Mouse (Mus musculus) liver, embryonic 16.5 days (tissue): ENCODE measurements around the gene Krt80. TPM values are rescaled to one million over a fixed set of nuclear protein-coding genes. Genes with fewer than 3 reads are reported as not detected.

Experiments
- ATAC-seq: fragments of 200-750 bp; cut with Nextera tagmentation; 2 replicates; pipeline ENCODE4 v1.8.0; 2017; ENCODE audit warnings: low read depth, mild to moderate bottlenecking, moderate number of reproducible peaks, moderate library complexity
- H3K27ac ChIP-seq: fragments of 300-500 bp; sonication (generic); 2 replicates; pipeline ENCODE4 v1.5.1; 2014; ENCODE audit warnings: mild to moderate bottlenecking, low read length
- H3K27me3 ChIP-seq: fragments of 300-500 bp; sonication (generic); 2 replicates; pipeline ENCODE4 v1.6.1; 2014; ENCODE audit warnings: low read depth, low read length, mixed read lengths; ENCODE audit not compliant: control insufficient read depth, insufficient read depth
- H3K36me3 ChIP-seq: fragments of 300-500 bp; sonication (generic); 2 replicates; pipeline ENCODE4 v1.6.1; 2014; ENCODE audit warnings: mild to moderate bottlenecking; ENCODE audit not compliant: control insufficient read depth, insufficient read depth
- H3K4me1 ChIP-seq: fragments of 300-500 bp; sonication (generic); 2 replicates; pipeline ENCODE4 v1.6.1; 2014; ENCODE audit warnings: low read depth, low read length, mixed read lengths; ENCODE audit not compliant: control insufficient read depth
- H3K4me2 ChIP-seq: fragments of 300-500 bp; sonication (generic); 2 replicates; pipeline ENCODE4 v1.6.1; 2014; ENCODE audit warnings: low read depth, low read length, mixed read lengths
- H3K4me3 ChIP-seq: fragments of 300-500 bp; sonication (generic); 2 replicates; pipeline ENCODE4 v1.5.1; 2014; ENCODE audit warnings: low read depth, mild to moderate bottlenecking, low read length
- H3K9ac ChIP-seq: fragments of 300-500 bp; sonication (generic); 2 replicates; pipeline ENCODE4 v1.6.1; 2014; ENCODE audit warnings: low read depth, low read length
- H3K9me3 ChIP-seq: fragments of 300-500 bp; sonication (generic); replicated peaks from 2 replicates; pipeline ENCODE4 v1.6.1; 2016; ENCODE audit warnings: low read length; ENCODE audit not compliant: control insufficient read depth
- WGBS: fragments of 180-500 bp; shearing (Covaris S2); extraction: QIAGEN DNeasy Blood & Tissue Kit; methylation state at CpG from one replicate; pipeline ENCODE4 v1.1.7; 2014; ENCODE audit not compliant: insufficient replicate concordance; 5-methylcytosine and 5-hydroxymethylcytosine counted together
- polyA plus RNA-seq: library from polyadenylated mRNA; unstranded; fragments of >200 nt; fragmentation: Nextera tagmentation; extraction: Ambion mirVana; gene quantifications from 2 replicates; pipeline ENCODE4 v1.2.1, GENCODE M21; 2015

The Krt80 gene
- polyA plus RNA-seq, 1 experiment from 2014 or later: 0.52 TPM

- Histone ChIP-seq H3K4me2 (no peak overlapping the region), H3K9me3 (no peaks in the 10 kb centered on the region), H3K4me3 (no peak overlapping the region), H3K4me1 (no peaks in the 10 kb centered on the region), H3K36me3 (no peaks in the 10 kb centered on the region), H3K9ac (no peak overlapping the region), H3K27ac (no peak overlapping the region), H3K27me3 (no peaks in the 10 kb centered on the region)
- no peak for ATAC-seq
- WGBS: 48% methylated on average over 7 of the region's 7 CpGs
Observed at GRCm38 (mm10) chr15:101364891-101365671, 4.9 kb downstream of the Krt80 start.

GRCm38 (mm10) chr15:101364425-101364824 is 5.5 kb downstream of the Krt80 start:
- Histone ChIP-seq H3K4me2 (no peak overlapping the region), H3K9me3 (no peaks in the 10 kb centered on the region), H3K27me3 (no peaks in the 10 kb centered on the region), H3K27ac (no peak overlapping the region), H3K4me1 (no peaks in the 10 kb centered on the region), H3K9ac (no peak overlapping the region), H3K36me3 (no peaks in the 10 kb centered on the region), H3K4me3 (no peak overlapping the region)
- WGBS: 29% methylated on average over 6 of the region's 6 CpGs
- ATAC-seq: no peak

- H3K9me3 ChIP-seq: no peaks in the 10 kb centered on the region
- 51% methylated on average over 6 of the region's 6 CpGs for WGBS
Observed at GRCm38 (mm10) chr15:101363933-101364332, 6.0 kb downstream of the Krt80 start.

DNA sequence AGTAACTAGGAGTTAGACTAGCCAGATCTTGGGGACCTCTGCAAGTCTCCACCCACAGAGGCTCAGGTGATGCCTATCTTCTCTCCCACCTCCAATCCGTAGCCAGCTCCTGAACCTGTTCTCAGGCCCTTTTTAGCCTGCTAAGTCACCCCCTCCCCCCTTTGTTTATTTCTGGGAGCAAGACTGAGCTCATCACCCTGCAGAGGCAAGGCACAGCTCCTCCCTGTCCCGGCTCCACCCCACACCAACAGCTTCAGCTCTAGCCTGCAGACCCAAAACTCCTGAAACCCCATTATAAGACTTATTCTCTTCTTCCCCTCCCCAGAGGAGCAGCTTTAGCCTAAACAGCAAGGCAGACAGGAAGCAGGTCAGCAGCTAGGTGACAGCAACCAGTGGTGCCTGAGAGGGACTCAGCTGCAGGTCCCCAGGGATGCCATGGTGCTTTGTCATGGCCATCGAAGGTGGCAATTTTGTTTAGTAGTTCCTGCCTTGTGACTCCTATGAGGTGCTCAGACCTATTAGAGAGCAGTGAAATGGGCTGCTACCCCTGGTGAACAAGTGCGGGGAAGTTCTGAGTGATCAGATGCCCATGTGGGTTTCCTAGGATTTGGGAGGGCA is 7.5 kb downstream of the Krt80 start:
- Histone ChIP-seq H3K9me3 (no peaks in the 10 kb centered on the region), H3K9ac (no peak overlapping the region), H3K27ac (no peak overlapping the region), H3K4me2 (no peak overlapping the region), H3K4me3 (no peak overlapping the region), H3K36me3 (no peaks in the 10 kb centered on the region), H3K4me1 (no peaks in the 10 kb centered on the region), H3K27me3 (no peaks in the 10 kb centered on the region)
- 48% methylated on average over 4 of the region's 4 CpGs for WGBS
- ATAC-seq: no peak

More at GRCm38 (mm10) chr15:101363933-101364332, 6.0 kb downstream of the Krt80 start:
- Histone ChIP-seq H3K4me2 (no peak overlapping the region), H3K4me3 (no peak overlapping the region), H3K36me3 (no peaks in the 10 kb centered on the region), H3K9ac (no peak overlapping the region), H3K27me3 (no peaks in the 10 kb centered on the region), H3K4me1 (no peaks in the 10 kb centered on the region), H3K27ac (no peak overlapping the region)
- no peak for ATAC-seq

GRCm38 (mm10) chr15:101355382-101355786 is 14.6 kb downstream of the Krt80 start:
- WGBS: 78% methylated on average over 4 of the region's 4 CpGs
- no peak for ATAC-seq

DNA sequence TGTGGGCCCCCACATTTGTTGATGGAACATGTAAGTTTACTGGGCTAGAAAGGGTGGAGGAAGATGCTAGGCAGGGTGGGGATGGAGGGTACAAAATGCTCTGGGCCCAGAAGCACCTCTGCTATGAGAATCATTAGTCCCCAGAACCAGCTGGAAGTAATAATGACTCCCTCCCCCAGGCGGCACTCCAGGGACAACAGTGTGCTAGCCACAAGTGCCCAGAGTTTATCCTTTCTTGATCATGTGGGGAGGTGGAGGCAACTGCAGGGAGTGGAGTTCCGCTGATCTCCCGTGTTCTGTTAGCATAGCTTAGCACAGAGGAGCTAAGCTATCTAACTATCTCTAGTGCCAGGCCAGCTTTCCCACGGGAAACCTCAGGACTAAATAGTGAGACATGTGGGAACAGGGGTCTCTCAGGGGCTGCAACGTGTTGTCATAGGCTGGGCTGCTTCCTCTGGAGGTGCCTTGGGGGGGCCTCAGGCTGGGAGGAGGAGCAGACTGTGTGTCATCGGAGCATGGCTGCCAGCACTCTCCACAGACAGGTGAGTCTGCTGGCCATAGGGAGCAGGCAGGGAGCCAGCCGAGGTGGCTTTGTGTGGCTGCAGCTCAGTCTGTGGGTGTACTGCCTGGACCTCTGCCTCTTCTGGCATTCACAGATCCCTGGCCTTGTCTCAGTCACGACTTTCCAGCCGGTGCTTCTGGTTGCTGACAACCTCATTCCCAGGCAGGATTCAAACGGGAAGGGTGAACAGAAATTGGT is 17.1 kb downstream of the Krt80 start:
- H3K4me2 ChIP-seq: no peak overlapping the region
- no peaks in the 10 kb centered on the region for H3K9me3 ChIP-seq
- ATAC-seq: no peak
- 47% methylated on average over 10 of the region's 10 CpGs for WGBS
- no peaks in the 10 kb centered on the region for H3K27me3 ChIP-seq
- no peaks in the 10 kb centered on the region for H3K4me1 ChIP-seq
- no peak overlapping the region for H3K27ac ChIP-seq
- H3K4me3 ChIP-seq: no peak overlapping the region
- no peaks in the 10 kb centered on the region for H3K36me3 ChIP-seq
- H3K9ac ChIP-seq: no peak overlapping the region

More at GRCm38 (mm10) chr15:101355382-101355786, 14.6 kb downstream of the Krt80 start:
- no peak overlapping the region for H3K27ac ChIP-seq
- no peak overlapping the region for H3K4me3 ChIP-seq
- no peak overlapping the region for H3K9ac ChIP-seq
- no peaks in the 10 kb centered on the region for H3K9me3 ChIP-seq
- no peak overlapping the region for H3K4me2 ChIP-seq
- no peaks in the 10 kb centered on the region for H3K4me1 ChIP-seq
- H3K27me3 ChIP-seq: no peaks in the 10 kb centered on the region
- no peaks in the 10 kb centered on the region for H3K36me3 ChIP-seq

GRCm38 (mm10) chr15:101352047-101352446 is 17.9 kb downstream of the Krt80 start:
- Histone ChIP-seq H3K9me3 (no peaks in the 10 kb centered on the region), H3K36me3 (no peaks in the 10 kb centered on the region), H3K27ac (no peak overlapping the region), H3K4me2 (no peak overlapping the region), H3K4me3 (no peak overlapping the region), H3K9ac (no peak overlapping the region), H3K27me3 (no peaks in the 10 kb centered on the region), H3K4me1 (no peaks in the 10 kb centered on the region)
- ATAC-seq: no peak
- 54% methylated on average over 13 of the region's 13 CpGs for WGBS

- WGBS: 54% methylated on average over 5 of the region's 5 CpGs
- no peak for ATAC-seq
- Histone ChIP-seq H3K4me3 (no peak overlapping the region), H3K27me3 (no peaks in the 10 kb centered on the region), H3K9ac (no peak overlapping the region), H3K9me3 (no peaks in the 10 kb centered on the region), H3K36me3 (no peaks in the 10 kb centered on the region), H3K4me2 (no peak overlapping the region), H3K27ac (no peak overlapping the region), H3K4me1 (no peaks in the 10 kb centered on the region)
Observed at GRCm38 (mm10) chr15:101341797-101342515, 28.0 kb downstream of the Krt80 start.
